Mouse (Mus musculus) embryo, embryonic 9.5 days (tissue): ENCODE data around the gene Stfa2l1.
"Not testable (repeated sequence)": the region's sequence is repeated elsewhere in the genome, so short reads cannot be mapped to it uniquely, and the experiment has no call there.

ENCODE experiments used
- DNase-seq: peaks from one replicate; pipeline ENCODE4 v3.0.0-alpha.2; 2017; ENCODE audit errors: extremely low spot score

Gene Stfa2l1

DNA sequence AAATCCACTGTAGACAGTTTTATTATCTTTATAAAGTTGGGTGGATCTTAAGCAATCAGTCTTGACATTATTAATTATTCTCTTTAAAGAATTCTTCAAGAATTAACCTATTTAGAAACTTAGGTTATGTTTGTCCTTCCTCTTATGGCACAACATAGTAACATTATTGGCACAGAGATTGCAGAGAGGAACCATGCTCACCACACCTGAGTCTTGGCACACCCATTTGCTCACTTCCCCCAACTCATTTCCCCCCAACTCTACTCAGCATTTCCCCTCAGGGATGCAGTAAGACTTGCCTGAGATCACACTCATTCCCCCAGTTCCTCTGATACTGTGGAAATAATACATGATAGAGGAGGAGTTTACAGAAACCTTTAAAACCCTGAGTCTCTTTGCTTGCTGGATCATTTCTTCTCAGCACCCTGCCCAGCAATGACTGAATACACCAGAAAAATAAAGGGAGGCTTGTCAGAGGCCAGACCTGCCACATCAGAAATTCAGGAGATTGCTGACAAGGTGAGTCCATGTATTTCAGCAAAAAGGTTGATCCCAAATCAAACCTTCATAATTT is at the start of gene Stfa2l1:
Gene Stfa2l1 (plus strand): TSS at position 410 of the 574 bp plus-strand sequence.
- DNase-seq, result no peak

DNA sequence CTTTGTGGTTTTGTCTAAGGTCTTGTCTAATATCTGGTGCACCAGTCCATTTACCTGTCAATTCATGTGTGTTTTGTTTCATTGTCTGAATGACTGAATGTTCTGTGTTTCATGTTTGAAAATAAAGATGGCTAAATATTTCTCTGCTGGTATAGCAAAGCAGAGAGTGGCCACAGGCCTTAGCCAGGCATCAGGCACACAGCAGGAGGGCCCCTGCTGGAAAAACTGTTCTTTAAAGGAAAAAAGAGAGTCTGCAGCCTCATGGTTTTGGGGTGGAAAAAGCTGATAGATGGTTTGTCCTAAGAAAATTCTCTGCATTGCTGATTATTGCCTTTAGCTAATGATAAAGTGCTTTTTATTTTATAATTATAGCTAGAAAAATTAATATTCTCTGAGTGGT is 45.1 kb upstream of the Stfa2l1 start:
- DNase-seq, result not testable (repeated sequence)

DNA sequence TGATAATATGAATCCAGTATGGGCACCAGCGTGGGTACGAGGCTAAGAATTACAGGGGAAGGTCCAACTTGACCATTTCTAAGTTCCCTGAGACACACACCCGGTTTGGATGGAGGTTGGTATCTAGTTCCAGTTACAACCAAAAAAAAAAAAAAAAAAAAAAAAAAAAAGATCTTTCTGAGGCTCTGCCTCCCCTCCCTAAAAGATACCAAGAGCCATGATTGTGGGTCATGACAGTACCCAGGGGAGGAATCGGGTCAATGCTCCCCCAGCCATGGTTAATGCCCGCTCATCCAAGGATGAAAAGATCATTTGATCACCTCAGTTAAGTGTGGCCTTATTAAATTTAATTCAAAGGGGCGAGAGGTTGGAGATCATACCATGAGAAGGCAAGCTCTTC is 40.9 kb upstream of the Stfa2l1 start:
- DNase-seq, result not testable (repeated sequence)

DNA sequence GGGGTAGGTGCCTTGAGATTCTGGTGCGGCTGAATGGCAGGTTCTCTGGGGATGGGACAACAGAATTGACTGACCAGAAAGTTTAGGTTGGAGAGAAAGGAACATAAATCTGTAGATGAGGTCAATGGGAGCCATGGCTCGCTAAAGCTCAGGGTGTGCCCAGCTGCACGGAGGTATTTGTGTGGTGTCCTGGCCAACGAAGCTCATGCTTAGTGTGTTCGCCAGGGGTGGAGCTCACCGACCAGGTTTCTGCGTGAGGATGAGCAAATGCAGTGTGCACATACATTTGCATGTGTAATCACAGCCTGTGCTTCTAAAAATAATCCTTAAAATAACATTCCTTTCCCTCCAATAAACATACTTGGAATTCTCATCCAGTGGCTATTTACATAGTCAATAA is 28.5 kb upstream of the Stfa2l1 start:
- no peak for DNase-seq

DNA sequence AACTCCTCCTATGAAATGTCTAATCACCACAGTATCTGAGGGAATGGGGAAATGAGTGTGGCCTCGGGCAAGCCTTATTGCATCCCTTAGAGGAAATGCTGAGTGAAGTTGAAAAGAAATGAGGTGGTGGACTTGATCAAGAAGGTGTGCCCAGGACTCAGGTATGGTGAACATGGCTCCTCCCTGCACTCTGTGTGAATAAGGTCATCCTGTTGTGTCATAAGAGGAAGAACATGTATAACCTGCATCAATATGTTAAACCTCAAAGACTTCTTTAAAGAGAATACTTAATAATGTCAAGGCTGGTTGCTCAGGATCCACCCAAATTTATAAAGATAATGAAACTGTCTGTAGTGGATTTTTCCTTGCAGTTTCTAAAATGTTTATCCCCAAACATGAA is 25.5 kb upstream of the Stfa2l1 start, which contains the start of gene Csta1:
Gene Csta1 (minus strand): TSS at position 101 of the 400 bp plus-strand sequence.
- no peak for DNase-seq

DNA sequence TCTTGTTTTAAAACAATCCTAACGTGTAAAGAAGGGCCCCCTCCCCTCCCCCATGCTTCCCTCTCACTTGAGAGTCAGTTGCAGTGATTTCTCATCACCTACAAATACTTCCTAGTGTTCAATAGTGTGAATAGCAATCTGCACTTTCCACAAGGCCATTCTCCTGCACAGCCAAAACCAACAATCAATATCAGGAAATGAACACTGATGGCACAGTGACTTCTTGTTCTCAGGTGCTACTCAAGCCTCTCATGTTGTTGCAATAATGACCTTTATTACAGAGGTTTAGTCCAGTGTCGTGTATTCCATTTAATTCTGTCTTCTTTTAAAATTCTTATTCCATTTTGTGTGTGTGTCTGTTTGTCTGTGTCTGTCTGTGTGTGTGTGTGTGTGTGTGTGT is 18.4 kb upstream of the Stfa2l1 start:
- DNase-seq, result no peak

DNA sequence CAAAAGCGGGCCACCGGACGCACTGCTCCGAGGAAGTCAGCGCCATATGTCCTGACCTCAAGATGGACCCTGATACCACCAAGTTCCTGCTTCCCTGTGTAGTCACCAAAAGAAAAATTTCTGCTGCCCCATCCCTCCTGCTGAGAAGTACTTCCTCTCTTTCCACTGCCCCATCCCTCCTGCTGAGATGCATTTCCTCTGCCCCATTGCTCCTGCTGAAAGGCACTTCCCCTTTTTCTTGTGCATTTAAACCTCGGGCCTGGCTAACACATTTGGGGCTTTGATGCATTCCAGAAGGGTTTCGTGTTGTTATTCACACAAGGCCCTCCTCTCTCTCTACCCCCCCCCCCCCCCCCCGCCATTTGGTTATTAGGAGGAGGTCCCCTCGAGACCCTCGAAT is 11.2 kb downstream of the Stfa2l1 start:
- not testable (repeated sequence) for DNase-seq

DNA sequence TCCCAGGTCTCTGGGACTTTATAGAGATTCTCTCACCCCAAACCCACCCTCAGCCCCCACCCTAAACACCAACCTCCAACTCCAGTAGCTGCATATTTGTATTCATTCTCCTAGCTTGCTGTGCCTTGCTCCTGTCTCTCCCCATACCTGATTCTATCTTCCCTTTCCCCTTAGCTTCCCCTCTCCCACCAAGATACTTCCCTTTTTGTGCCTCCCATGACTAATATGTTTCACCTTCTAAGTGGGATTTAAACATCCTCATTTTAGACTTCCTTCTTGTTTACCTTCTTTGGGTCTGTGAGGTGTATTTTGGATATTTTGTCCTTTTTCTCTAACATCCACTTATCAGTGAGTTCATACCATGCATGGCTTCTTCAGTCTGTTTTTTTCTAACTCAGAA is 19.5 kb downstream of the Stfa2l1 start:
- no peak for DNase-seq

DNA sequence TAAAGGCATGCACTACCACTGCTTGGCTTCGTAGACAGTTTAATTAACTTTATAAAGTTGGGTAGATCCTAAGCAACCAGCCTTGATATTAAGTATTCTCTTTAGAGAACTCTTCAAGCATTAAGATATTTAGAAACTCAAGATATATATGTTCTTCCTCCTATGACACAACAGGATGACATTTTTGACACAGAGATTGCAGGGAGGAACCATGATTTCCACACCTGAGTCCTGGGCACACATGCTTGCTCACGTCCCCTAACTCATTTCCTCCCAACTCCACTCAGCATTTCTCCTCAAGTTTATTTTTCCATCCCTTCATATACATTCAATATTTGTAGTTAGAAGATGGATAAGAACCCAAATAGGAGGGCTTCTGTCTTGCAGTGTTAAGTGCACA is 23.3 kb downstream of the Stfa2l1 start:
- DNase-seq, result no peak

DNA sequence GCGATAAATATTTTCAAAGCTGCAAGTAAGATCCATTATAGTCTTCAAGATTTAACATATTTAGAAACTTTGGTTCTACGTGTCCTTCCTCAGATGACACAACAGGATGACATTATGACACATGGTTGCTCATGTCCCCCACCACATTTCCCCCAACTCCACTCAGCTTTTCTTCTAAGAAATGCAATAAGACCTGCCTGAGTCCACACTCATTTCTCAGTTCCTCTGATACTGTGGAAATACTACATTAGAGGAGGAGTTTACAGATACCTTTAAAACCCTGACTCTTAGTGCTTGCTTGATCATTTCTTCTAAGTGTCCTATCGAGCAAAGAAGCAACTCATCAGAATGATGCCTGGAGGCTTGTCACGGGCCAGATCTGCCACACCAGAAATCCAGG is 27.3 kb downstream of the Stfa2l1 start, which contains the start of gene Gm5483:
Gene Gm5483 (plus strand): TSS at position 301 of the 400 bp plus-strand sequence.
- not testable (repeated sequence) for DNase-seq

DNA sequence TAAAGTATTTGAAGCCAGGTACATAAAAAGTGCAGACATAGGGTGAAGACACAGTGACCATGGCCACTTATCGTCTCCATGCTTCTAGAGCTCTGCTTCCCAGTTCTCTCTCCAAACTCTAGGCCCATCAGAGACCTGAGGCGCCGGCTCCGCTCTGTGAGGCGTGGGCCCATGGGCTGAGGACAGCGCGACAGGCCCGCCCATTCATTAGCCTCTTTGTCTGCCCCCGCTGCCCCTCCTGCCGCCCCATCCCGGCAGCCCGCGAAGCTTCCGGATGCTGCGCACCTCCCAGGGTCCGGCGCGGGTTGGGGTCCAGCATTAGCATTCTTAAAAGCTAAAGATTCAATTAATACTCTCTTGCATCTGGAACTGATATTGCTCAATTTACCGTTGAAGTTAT is 42.6 kb downstream of the Stfa2l1 start:
- peak; percentile 2 for DNase-seq

DNA sequence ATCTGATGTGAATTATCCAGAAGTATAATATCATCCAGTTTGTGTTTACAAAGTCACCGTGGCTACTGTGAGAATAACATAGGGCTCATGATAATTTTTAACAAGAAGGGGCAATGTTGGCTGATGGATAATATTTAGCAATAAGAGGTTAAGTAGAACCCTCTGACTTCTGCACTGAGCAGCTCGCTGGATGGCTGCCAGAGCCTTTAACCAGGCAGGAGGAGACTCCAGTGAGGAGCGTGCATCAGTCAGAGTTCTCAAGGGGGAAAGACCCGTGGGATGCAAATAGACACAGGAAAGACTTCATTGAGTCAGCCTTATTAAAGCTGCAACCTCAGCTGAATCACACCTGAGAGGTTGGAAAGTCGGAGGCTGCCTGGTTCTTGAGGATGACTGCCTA is 47.2 kb downstream of the Stfa2l1 start:
- DNase-seq, result no peak

DNA sequence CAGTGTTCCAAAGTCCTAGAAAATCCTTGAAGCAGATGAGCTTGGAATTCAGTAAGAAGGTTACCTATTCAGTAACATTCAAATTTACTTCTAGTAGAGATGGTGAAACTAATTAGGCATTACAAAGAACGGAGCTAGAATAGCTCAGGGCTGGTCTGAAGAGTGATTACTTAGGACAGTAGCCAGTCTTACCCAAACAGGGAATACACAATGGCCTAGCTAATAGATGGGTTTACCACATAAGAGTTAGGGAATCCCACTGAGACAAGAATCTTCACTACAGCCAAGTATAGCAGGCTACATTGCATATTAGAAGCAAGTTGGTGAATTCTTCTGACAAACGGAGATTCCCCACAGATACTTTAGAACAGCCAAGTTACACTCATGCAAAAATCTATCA is 49.1 kb downstream of the Stfa2l1 start:
- not testable (repeated sequence) for DNase-seq

DNA sequence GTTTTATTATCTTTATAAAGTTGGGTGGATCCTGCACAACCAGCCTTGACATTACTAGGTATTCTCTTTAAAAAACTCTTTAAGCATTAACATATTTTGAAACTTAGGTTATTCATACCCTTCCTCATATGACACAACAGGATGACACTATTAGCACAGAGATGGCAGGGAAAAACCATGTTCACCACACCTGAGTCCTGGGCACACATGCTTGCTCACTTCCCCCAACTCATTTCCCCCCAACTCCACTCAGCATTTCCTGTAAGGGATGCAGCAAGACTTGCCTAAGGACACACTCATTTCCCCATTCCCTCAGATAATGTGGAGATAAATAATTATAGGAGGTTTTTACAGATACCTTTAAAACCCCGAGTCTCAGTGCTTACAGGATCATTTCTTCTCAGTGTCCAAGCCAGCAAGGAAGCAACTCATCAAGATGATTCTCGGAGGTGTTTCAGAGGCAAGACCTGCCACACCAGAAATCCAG is 53.4 kb downstream of the Stfa2l1 start, which contains the start of gene Gm5416:
Gene Gm5416 (plus strand): TSS at position 437 of the 487 bp plus-strand sequence.
- no peak for DNase-seq
